Mouse (Mus musculus) ES-E14 (cell line): ENCODE data around the gene Rap1gap.

Experiments used
- HCFC1 ChIP-seq: IDR thresholded peaks from 2 replicates; pipeline ENCODE4 v1.6.1; 2012; ENCODE audit warnings: low read length, inconsistent platforms, borderline replicate concordance; ENCODE audit not compliant: insufficient read depth
- MAFK ChIP-seq: IDR thresholded peaks from 2 replicates; pipeline ENCODE4 v1.6.1; 2014; ENCODE audit warnings: mild to moderate bottlenecking, low read depth, low read length, inconsistent platforms; ENCODE audit not compliant: insufficient read depth
- ZC3H11A ChIP-seq: IDR thresholded peaks from 2 replicates; pipeline ENCODE4 v1.6.1; 2012; ENCODE audit warnings: low read depth, mild to moderate bottlenecking, inconsistent platforms, low read length, borderline replicate concordance
- ZNF384 ChIP-seq: IDR thresholded peaks from 2 replicates; pipeline ENCODE4 v1.6.1; 2012; ENCODE audit warnings: low read depth, low read length, inconsistent platforms

DNA sequence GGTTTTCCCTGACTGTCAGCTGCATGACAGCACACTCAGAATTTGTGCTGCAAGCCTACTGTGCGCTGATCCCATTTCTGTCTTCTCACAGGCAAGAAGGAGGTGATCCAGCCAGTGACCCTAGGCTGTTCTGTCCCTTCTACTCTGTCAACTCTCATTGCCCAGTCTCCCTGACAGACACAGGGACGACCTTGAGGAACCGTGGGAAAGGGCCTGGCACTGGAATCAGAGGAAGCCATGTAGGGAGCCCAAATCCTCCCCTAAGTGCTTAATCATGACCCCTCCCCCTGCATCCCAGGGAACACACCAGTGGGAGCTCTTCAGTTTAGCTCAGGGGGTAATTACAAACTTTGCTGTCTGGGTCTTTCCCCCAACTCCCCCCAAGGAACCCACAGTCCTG is 73.2 kb downstream of the Rap1gap start:
- no peak for TF ChIP-seq ZC3H11A
- no peak for TF ChIP-seq HCFC1
- TF ChIP-seq MAFK = no peak
- TF ChIP-seq ZNF384 = no peak
